Mouse (Mus musculus): ENCODE measurements around the gene Rflnb. TPM values are rescaled to one million over a fixed set of nuclear protein-coding genes. Genes with fewer than 3 reads are reported as not detected.
A peak's percentile ranks its signal among the peaks of the same experiment; 100 is the strongest.

The Rflnb gene
- polyA plus RNA-seq, 1 experiment, result 7.5 TPM

- Histone ChIP-seq H3K4me2 (ENCODE audit: low read depth) (no peak overlapping the region), H3K36me3 (ENCODE audit: control insufficient read depth, insufficient read depth) (no peaks in the 10 kb centered on the region), H3ac (ENCODE audit: control insufficient read depth, insufficient read length) (no peak overlapping the region), H3K4me3 (no peak overlapping the region), H3K27me3 (ENCODE audit: control insufficient read depth, insufficient read depth, insufficient read length) (no peaks in the 10 kb centered on the region), H3K79me2 (ENCODE audit: control insufficient read depth, insufficient read depth) (no peaks in the 10 kb centered on the region)
- no peak for TF ChIP-seq CEBPB (IDR thresholded peaks at IDR 0.05; ENCODE audit: insufficient read depth, poor library complexity, severe bottlenecking)
- TF ChIP-seq TCF3 (IDR thresholded peaks at IDR 0.05; ENCODE audit: insufficient read length, low read depth), result no peak
- TF ChIP-seq POLR2AphosphoS2 (IDR thresholded peaks at IDR 0.05; ENCODE audit: insufficient read length, low read depth), result no peak
- no peak for TF ChIP-seq MAX (IDR thresholded peaks at IDR 0.05; ENCODE audit: low read depth)
- TF ChIP-seq USF1 (IDR thresholded peaks at IDR 0.05; ENCODE audit: low read depth), result no peak
- no peak for TF ChIP-seq SRF (IDR thresholded peaks at IDR 0.05; ENCODE audit: control insufficient read depth, insufficient read length, low read depth)
- no peak for TF ChIP-seq POLR2A (IDR thresholded peaks at IDR 0.05; ENCODE audit: insufficient read length, low read depth)
- TF ChIP-seq E2F4 (IDR thresholded peaks at IDR 0.05; ENCODE audit: insufficient read depth), result no peak
- TF ChIP-seq MYOG (IDR thresholded peaks at IDR 0.05; ENCODE audit: control insufficient read depth in 1 of 3, insufficient read depth in 1 of 3, insufficient read length in 2 of 3, low read depth in 2 of 3), result no peak
- no peak for TF ChIP-seq MYOD1 (IDR thresholded peaks at IDR 0.05; ENCODE audit: control insufficient read depth in 1 of 3, insufficient read length in 2 of 3, low read depth in 2 of 3)
- TF ChIP-seq TCF12 (IDR thresholded peaks at IDR 0.05; ENCODE audit: insufficient read depth, poor library complexity, severe bottlenecking), result no peak
These were observed 39.1 kb upstream of the Rflnb start for GRCm38 (mm10) chr11:76066563-76067156.

GRCm38 (mm10) chr11:76065521-76066095, 38.0 kb upstream of the Rflnb start:
- TF ChIP-seq MAX (IDR thresholded peaks at IDR 0.05; ENCODE audit: low read depth) (no peak), MYOD1 (IDR thresholded peaks at IDR 0.05; ENCODE audit: control insufficient read depth in 1 of 3, insufficient read length in 2 of 3, low read depth in 2 of 3) (no peak), USF1 (IDR thresholded peaks at IDR 0.05; ENCODE audit: low read depth) (no peak), MYOG (IDR thresholded peaks at IDR 0.05; ENCODE audit: control insufficient read depth in 1 of 3, insufficient read depth in 1 of 3, insufficient read length in 2 of 3, low read depth in 2 of 3) (no peak), POLR2AphosphoS2 (IDR thresholded peaks at IDR 0.05; ENCODE audit: insufficient read length, low read depth) (no peak), POLR2A (IDR thresholded peaks at IDR 0.05; ENCODE audit: insufficient read length, low read depth) (no peak), REST (IDR thresholded peaks at IDR 0.05; ENCODE audit: insufficient read depth, insufficient read length) (no peak), SRF (IDR thresholded peaks at IDR 0.05; ENCODE audit: control insufficient read depth, insufficient read length, low read depth) (no peak), CEBPB (IDR thresholded peaks at IDR 0.05; ENCODE audit: insufficient read depth, poor library complexity, severe bottlenecking) (no peak), TCF3 (IDR thresholded peaks at IDR 0.05; ENCODE audit: insufficient read length, low read depth) (no peak), E2F4 (IDR thresholded peaks at IDR 0.05; ENCODE audit: insufficient read depth) (no peak), TCF12 (IDR thresholded peaks at IDR 0.05; ENCODE audit: insufficient read depth, poor library complexity, severe bottlenecking) (no peak)
- H3K4me2 ChIP-seq (ENCODE audit: low read depth), result no peak overlapping the region
- no peak overlapping the region for H3ac ChIP-seq (ENCODE audit: control insufficient read depth, insufficient read length)
- no peaks in the 10 kb centered on the region for H3K79me2 ChIP-seq (ENCODE audit: control insufficient read depth, insufficient read depth)
- H3K27me3 ChIP-seq (ENCODE audit: control insufficient read depth, insufficient read depth, insufficient read length), result no peaks in the 10 kb centered on the region
- no peaks in the 10 kb centered on the region for H3K36me3 ChIP-seq (ENCODE audit: control insufficient read depth, insufficient read depth)
- H3K4me3 ChIP-seq, result no peak overlapping the region

DNA sequence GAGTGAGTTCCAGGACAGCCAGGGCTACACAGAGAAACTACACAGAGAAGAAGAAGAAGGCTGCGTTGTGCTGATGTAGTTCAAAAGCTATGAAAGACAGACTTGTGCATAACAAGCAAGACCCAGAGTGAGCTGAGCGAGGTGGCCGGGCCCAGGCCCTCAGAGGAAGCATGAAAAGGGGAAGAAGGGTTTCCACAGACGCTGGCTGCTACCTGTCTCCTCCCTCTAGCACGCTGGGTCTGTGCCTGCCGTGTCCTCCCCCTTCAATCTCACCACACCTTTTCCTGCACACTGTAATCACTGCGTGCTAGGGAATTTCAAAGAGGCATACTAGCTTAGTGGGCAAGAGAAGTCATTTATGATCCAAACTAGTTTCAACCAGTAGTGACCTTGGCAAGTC, 36.8 kb upstream of the Rflnb start:
- Histone ChIP-seq H3K27me3 (ENCODE audit: control insufficient read depth, insufficient read depth, insufficient read length) (no peaks in the 10 kb centered on the region), H3K4me3 (no peak overlapping the region), H3K4me2 (ENCODE audit: low read depth) (no peak overlapping the region), H3K36me3 (ENCODE audit: control insufficient read depth, insufficient read depth) (no peaks in the 10 kb centered on the region), H3ac (ENCODE audit: control insufficient read depth, insufficient read length) (no peak overlapping the region), H3K79me2 (ENCODE audit: control insufficient read depth, insufficient read depth) (no peaks in the 10 kb centered on the region)
- TF ChIP-seq MYOD1 (IDR thresholded peaks at IDR 0.05; ENCODE audit: control insufficient read depth in 1 of 3, insufficient read length in 2 of 3, low read depth in 2 of 3) (no peak), TCF3 (IDR thresholded peaks at IDR 0.05; ENCODE audit: insufficient read length, low read depth) (no peak), E2F4 (IDR thresholded peaks at IDR 0.05; ENCODE audit: insufficient read depth) (no peak), REST (IDR thresholded peaks at IDR 0.05; ENCODE audit: insufficient read depth, insufficient read length) (no peak), POLR2AphosphoS2 (IDR thresholded peaks at IDR 0.05; ENCODE audit: insufficient read length, low read depth) (no peak), MAX (IDR thresholded peaks at IDR 0.05; ENCODE audit: low read depth) (no peak), MYOG (IDR thresholded peaks at IDR 0.05; ENCODE audit: control insufficient read depth in 1 of 3, insufficient read depth in 1 of 3, insufficient read length in 2 of 3, low read depth in 2 of 3) (no peak), POLR2A (IDR thresholded peaks at IDR 0.05; ENCODE audit: insufficient read length, low read depth) (no peak), TCF12 (IDR thresholded peaks at IDR 0.05; ENCODE audit: insufficient read depth, poor library complexity, severe bottlenecking) (no peak), SRF (IDR thresholded peaks at IDR 0.05; ENCODE audit: control insufficient read depth, insufficient read length, low read depth) (no peak), USF1 (IDR thresholded peaks at IDR 0.05; ENCODE audit: low read depth) (no peak), CEBPB (IDR thresholded peaks at IDR 0.05; ENCODE audit: insufficient read depth, poor library complexity, severe bottlenecking) (no peak)

DNA sequence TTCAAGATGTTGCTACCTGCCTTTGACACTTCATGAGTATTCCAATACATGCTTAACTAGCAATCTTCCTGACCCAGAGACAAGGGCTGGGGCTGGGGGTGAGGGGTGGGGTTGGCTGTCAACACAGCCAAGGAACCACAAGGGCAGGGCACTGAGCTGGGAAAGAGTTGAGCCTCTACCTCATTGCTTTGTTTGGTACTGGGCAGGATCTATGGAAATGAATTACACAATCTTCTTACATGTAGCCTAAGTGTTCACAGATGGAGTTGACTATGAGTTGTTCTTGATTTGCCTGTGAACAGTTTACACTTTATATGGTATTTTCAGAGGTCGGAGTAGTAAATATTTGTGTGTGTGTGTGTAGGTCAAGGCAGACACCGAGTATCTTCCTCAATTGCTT, 33.3 kb upstream of the Rflnb start:
- H3K4me2 ChIP-seq (ENCODE audit: low read depth), result peak overlapping the region; percentile 84
- no peaks in the 10 kb centered on the region for H3K27me3 ChIP-seq (ENCODE audit: control insufficient read depth, insufficient read depth, insufficient read length)
- H3ac ChIP-seq (ENCODE audit: control insufficient read depth, insufficient read length), result no peak overlapping the region
- no peaks in the 10 kb centered on the region for H3K36me3 ChIP-seq (ENCODE audit: control insufficient read depth, insufficient read depth)
- H3K4me3 ChIP-seq, result no peak overlapping the region
- no peaks in the 10 kb centered on the region for H3K79me2 ChIP-seq (ENCODE audit: control insufficient read depth, insufficient read depth)
- TF ChIP-seq MYOD1 (IDR thresholded peaks at IDR 0.05; ENCODE audit: control insufficient read depth in 1 of 3, insufficient read length in 2 of 3, low read depth in 2 of 3) (no peak), MAX (IDR thresholded peaks at IDR 0.05; ENCODE audit: low read depth) (no peak), E2F4 (IDR thresholded peaks at IDR 0.05; ENCODE audit: insufficient read depth) (no peak), TCF12 (IDR thresholded peaks at IDR 0.05; ENCODE audit: insufficient read depth, poor library complexity, severe bottlenecking) (no peak), CEBPB (IDR thresholded peaks at IDR 0.05; ENCODE audit: insufficient read depth, poor library complexity, severe bottlenecking) (no peak)

Measured in myocyte (in vitro differentiated cells).